Mouse (Mus musculus) stomach, postnatal 0 days (tissue): ENCODE data around the gene Trim28. TPM values are rescaled to one million over a fixed set of nuclear protein-coding genes. Genes with fewer than 3 reads are reported as not detected.

Experiments
- ATAC-seq: fragments of 200-750 bp; cut with Nextera tagmentation; 2 replicates; pipeline ENCODE4 v1.8.0; 2017; ENCODE audit not compliant: low FRiP score, low TSS enrichment
- DNase-seq: peaks from one replicate; pipeline ENCODE4 v3.0.0-alpha.2; 2016; ENCODE audit warnings: low spot score
- H3K27ac ChIP-seq: fragments of 300-500 bp; sonication (generic); replicated peaks from 2 replicates; pipeline ENCODE4 v1.5.1; 2014; ENCODE audit warnings: mild to moderate bottlenecking, control low read depth
- H3K27me3 ChIP-seq: fragments of 300-500 bp; sonication (generic); 2 replicates; pipeline ENCODE4 v1.6.1; 2014; ENCODE audit warnings: low read length; ENCODE audit not compliant: control insufficient read depth, insufficient read depth
- H3K36me3 ChIP-seq: fragments of 300-500 bp; sonication (generic); 2 replicates; pipeline ENCODE4 v1.6.1; 2014; ENCODE audit warnings: low read length, mixed read lengths; ENCODE audit not compliant: control insufficient read depth, insufficient read depth
- H3K4me1 ChIP-seq: fragments of 300-500 bp; sonication (generic); replicated peaks from 2 replicates; pipeline ENCODE4 v1.6.1; 2014; ENCODE audit warnings: antibody characterized with exemption; ENCODE audit not compliant: control insufficient read depth, insufficient read depth
- H3K4me2 ChIP-seq: fragments of 300-500 bp; sonication (generic); replicated peaks from 2 replicates; pipeline ENCODE4 v1.6.1; 2014; ENCODE audit warnings: low read depth, mild to moderate bottlenecking, control low read depth, moderate library complexity
- H3K4me3 ChIP-seq: fragments of 300-500 bp; sonication (generic); 2 replicates; pipeline ENCODE4 v1.5.1; 2014; ENCODE audit warnings: low read depth, low read length, control low read depth
- H3K9ac ChIP-seq: fragments of 300-500 bp; sonication (generic); 2 replicates; pipeline ENCODE4 v1.6.1; 2014; ENCODE audit warnings: mild to moderate bottlenecking, low read length, control low read depth, mixed read lengths
- H3K9me3 ChIP-seq: fragments of 300-500 bp; sonication (generic); 2 replicates; pipeline ENCODE4 v1.6.1; 2016; ENCODE audit warnings: low read length; ENCODE audit not compliant: control insufficient read depth
- CTCF ChIP-seq: IDR thresholded peaks from 2 replicates; pipeline ENCODE4 v1.5.1; 2016; ENCODE audit warnings: antibody characterized with exemption, low read depth, mild to moderate bottlenecking, moderate library complexity
- EP300 ChIP-seq: optimal IDR thresholded peaks from 2 replicates; pipeline ENCODE3; 2016; ENCODE audit warnings: antibody characterized with exemption
- WGBS: fragments of 180-500 bp; shearing (Covaris S2); extraction: QIAGEN DNeasy Blood & Tissue Kit; methylation state at CpG from one replicate; pipeline ENCODE4 v1.1.7; 2014; 5-methylcytosine and 5-hydroxymethylcytosine counted together
- polyA plus RNA-seq: library from polyadenylated mRNA; unstranded; fragments of >200 nt; fragmentation: Nextera tagmentation; extraction: Ambion mirVana; gene quantifications from 2 replicates; pipeline ENCODE4 v1.2.1, GENCODE M21; 2015

Gene Trim28
- polyA plus RNA-seq, 1 experiment from 2014 or later: 93.7 TPM

GRCm38 (mm10) chr7:13072293-13072692, 73.4 kb downstream of the Trim28 start:
- WGBS: 49% methylated on average over 5 of the region's 5 CpGs

More at GRCm38 (mm10) chr7:13072293-13072692, 73.4 kb downstream of the Trim28 start:
- no peaks in the 10 kb centered on the region for H3K36me3 ChIP-seq
- DNase-seq: no peak
- no peak overlapping the region for H3K27ac ChIP-seq
- no peak overlapping the region for H3K4me2 ChIP-seq
- H3K9me3 ChIP-seq: no peaks in the 10 kb centered on the region
- ATAC-seq: no peak
- no peak overlapping the region for H3K9ac ChIP-seq
- H3K27me3 ChIP-seq: no peaks in the 10 kb centered on the region
- TF ChIP-seq EP300: no peak
- no peak for TF ChIP-seq CTCF
- H3K4me3 ChIP-seq: no peak overlapping the region
- H3K4me1 ChIP-seq: no peaks in the 10 kb centered on the region

Other genes starting within 250 kb of the Trim28 start
- gene Zscan18, start 195.5 kb upstream of the Trim28 start, polyA plus RNA-seq: 1.3 and 1.7 TPM in 2 replicates
- gene Zfp329, start 180.3 kb upstream of the Trim28 start, polyA plus RNA-seq: 5.9 and 6.4 TPM in 2 replicates
- 15.9 and 16.9 TPM in 2 replicates for gene Zfp110, start 164.4 kb upstream of the Trim28 start, polyA plus RNA-seq
- gene Zfp128, start 117.9 kb upstream of the Trim28 start, polyA plus RNA-seq: 1.5 and 1.6 TPM in 2 replicates
- gene Zscan22, start 101.3 kb upstream of the Trim28 start, polyA plus RNA-seq: 5.1 and 5.8 TPM in 2 replicates
- gene Rps5, start 76.8 kb upstream of the Trim28 start, polyA plus RNA-seq: 784 and 821 TPM in 2 replicates
- 30.7 and 33.6 TPM in 2 replicates for gene Rnf225, start 71.7 kb upstream of the Trim28 start, polyA plus RNA-seq
- 4.4 and 4.6 TPM in 2 replicates for gene Zfp324, start 33.3 kb upstream of the Trim28 start, polyA plus RNA-seq
- gene Zfp446, start 21.3 kb upstream of the Trim28 start, polyA plus RNA-seq: 2.1 and 2.5 TPM in 2 replicates
- gene Slc27a5, start 922 bp upstream of the Trim28 start, polyA plus RNA-seq: 0.13 and 0.25 TPM in 2 replicates
- 8.5 and 9.5 TPM in 2 replicates for gene Zbtb45, start 10.9 kb downstream of the Trim28 start, polyA plus RNA-seq
- 271 and 287 TPM in 2 replicates for gene Chmp2a, start 35.7 kb downstream of the Trim28 start, polyA plus RNA-seq
- gene Ube2m, start 39.2 kb downstream of the Trim28 start, polyA plus RNA-seq: 90.9 and 93.4 TPM in 2 replicates
- 0.93 and 1.3 TPM in 2 replicates for gene Mzf1, start 55.6 kb downstream of the Trim28 start, polyA plus RNA-seq
- 0.01 TPM in 1 of 2 replicates, not detected in the other for gene Vmn1r85, start 96.1 kb downstream of the Trim28 start, polyA plus RNA-seq
- not detected in 2 replicates for gene Vmn1r86, start 120.8 kb downstream of the Trim28 start, polyA plus RNA-seq
- 0.04 TPM in 1 of 2 replicates, not detected in the other for gene Vmn1r87, start 141.0 kb downstream of the Trim28 start, polyA plus RNA-seq
- 0.02 TPM in 1 of 2 replicates, not detected in the other for gene Vmn1r88, start 160.5 kb downstream of the Trim28 start, polyA plus RNA-seq
- not detected in 2 replicates for gene Vmn1r89, start 213.9 kb downstream of the Trim28 start, polyA plus RNA-seq